Mouse (Mus musculus): ENCODE measurements at regions not wholly inside any gene's neighbourhood (a gene's known extent, or its start where the extent isn't known, plus 50 kb on each side); places are given as distances from the start of the nearest gene placed in this dataset.

- no peak for DNase-seq (ENCODE audit: low read depth)
Observed at GRCm38 (mm10) chr14:24769451-24769850, 282.5 kb downstream of the Rps24 start.

GRCm38 (mm10) chr14:24770015-24770977, 283.4 kb downstream of the Rps24 start:
- DNase-seq (ENCODE audit: low read depth): no peak

- DNase-seq (ENCODE audit: low read depth): no peak
Observed at GRCm38 (mm10) chr14:24771663-24772062, 284.7 kb downstream of the Rps24 start.

GRCm38 (mm10) chr14:24772129-24772528, 285.2 kb downstream of the Rps24 start:
- DNase-seq (ENCODE audit: low read depth): no peak

- DNase-seq (ENCODE audit: low read depth): peak; percentile 88
Observed at GRCm38 (mm10) chr14:24778748-24779630, 292.1 kb downstream of the Rps24 start.

GRCm38 (mm10) chr14:24781674-24782073, 294.7 kb downstream of the Rps24 start:
- DNase-seq (ENCODE audit: low read depth): peak; percentile 23

- no peak for DNase-seq (ENCODE audit: low read depth)
Observed at GRCm38 (mm10) chr14:24783889-24784288, 297.0 kb downstream of the Rps24 start.

- no peak for DNase-seq (ENCODE audit: low read depth)
Observed at GRCm38 (mm10) chr14:24785452-24785851, 298.5 kb downstream of the Rps24 start.

GRCm38 (mm10) chr14:24793375-24794285, 306.7 kb downstream of the Rps24 start:
- no peak for DNase-seq (ENCODE audit: low read depth)

- DNase-seq (ENCODE audit: low read depth): no peak
Observed at GRCm38 (mm10) chr14:24794359-24794845, 307.5 kb downstream of the Rps24 start.

GRCm38 (mm10) chr14:24797494-24797893, 310.6 kb downstream of the Rps24 start:
- DNase-seq (ENCODE audit: low read depth): no peak

GRCm38 (mm10) chr14:24798066-24798465, 311.1 kb downstream of the Rps24 start:
- DNase-seq (ENCODE audit: low read depth): no peak

- DNase-seq (ENCODE audit: low read depth): no peak
Observed at GRCm38 (mm10) chr14:24803001-24803655, 316.2 kb downstream of the Rps24 start.

GRCm38 (mm10) chr14:24807061-24807460, 320.1 kb downstream of the Rps24 start:
- no peak for DNase-seq (ENCODE audit: low read depth)

- DNase-seq (ENCODE audit: low read depth): no peak
Observed at GRCm38 (mm10) chr14:24822876-24823567, 336.1 kb downstream of the Rps24 start.

- DNase-seq (ENCODE audit: low read depth): no peak
Observed at GRCm38 (mm10) chr14:24824351-24824750, 337.4 kb downstream of the Rps24 start.

- DNase-seq (ENCODE audit: low read depth): no peak
Observed at GRCm38 (mm10) chr14:24825722-24826386, 338.9 kb downstream of the Rps24 start.

GRCm38 (mm10) chr14:24826471-24827337, 339.8 kb downstream of the Rps24 start:
- no peak for DNase-seq (ENCODE audit: low read depth)
